Mouse (Mus musculus) layer of hippocampus, postnatal 10 days (tissue): Measurements from ENCODE around the gene Fam172a. TPM values are rescaled to one million over a fixed set of nuclear protein-coding genes. Genes with fewer than 3 reads are reported as not detected.

Source experiments
- DNase-seq, 2 experiments: peaks; one replicate each; pipeline ENCODE4 v3.0.0; 2021; ENCODE audit warnings: low spot score in 2 of 2
- total RNA-seq, 2 experiments: library from RNA; stranded (reverse); gene quantifications; 2 replicates each; pipeline ENCODE4 v1.2.3; 2021

The Fam172a gene
- total RNA-seq, 2 experiments from 2014 or later = 41.1 to 48.1 TPM

DNA sequence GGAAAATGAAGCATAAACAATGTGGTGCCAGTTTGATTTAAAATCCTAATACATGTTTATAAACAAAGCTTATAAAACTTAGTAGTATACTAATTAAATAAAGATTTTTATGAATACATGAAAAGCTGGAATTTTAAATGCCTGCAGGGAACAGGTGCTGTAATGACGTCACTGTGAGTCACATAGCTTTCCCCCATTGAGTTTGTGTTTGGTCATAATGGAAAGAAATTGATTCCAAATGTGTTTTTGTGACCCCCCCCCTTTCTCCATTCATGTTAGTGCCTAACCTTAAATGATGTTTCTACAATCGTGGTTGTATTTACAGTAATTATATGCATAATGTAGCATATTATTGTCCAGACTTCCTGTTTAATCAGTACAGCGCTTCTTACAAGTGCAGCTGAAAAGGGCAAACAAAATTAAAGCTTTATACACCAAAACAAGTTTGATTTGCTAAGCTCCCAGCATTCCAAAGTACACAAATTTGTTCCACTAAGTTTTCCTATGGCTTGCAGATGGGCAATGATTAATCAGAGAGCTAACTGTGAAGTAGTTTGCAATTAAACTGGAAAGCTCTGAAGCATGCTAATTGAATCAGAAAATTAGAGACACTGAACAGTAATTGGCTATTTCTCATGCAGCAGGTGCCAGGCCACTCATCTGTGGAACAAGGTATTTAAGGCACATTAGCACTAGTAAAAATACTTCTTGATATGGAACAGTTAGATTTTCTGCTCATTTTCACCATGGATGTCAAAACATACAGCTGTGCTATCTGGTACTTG is 398.1 kb downstream of the Fam172a start:
- no peak for DNase-seq

DNA sequence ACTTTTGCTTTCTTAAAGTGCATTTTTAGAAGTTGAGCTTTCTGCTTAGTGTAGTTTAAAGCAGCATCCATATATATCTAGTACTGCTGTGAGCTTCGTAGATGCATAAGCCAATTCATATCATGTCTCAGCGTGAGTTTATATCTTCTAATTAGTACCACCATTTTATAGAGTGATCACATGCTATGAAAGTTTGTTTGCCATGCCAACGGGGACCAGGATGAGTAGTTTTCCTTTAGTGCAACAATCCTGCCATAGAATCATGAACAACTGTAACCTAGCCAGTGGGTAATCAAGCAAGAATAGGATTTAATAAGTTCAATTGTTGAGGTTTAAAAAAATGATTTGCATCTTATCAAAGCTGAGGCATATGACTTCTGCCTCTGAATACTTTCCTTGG is 398.8 kb downstream of the Fam172a start:
- DNase-seq = no peak

DNA sequence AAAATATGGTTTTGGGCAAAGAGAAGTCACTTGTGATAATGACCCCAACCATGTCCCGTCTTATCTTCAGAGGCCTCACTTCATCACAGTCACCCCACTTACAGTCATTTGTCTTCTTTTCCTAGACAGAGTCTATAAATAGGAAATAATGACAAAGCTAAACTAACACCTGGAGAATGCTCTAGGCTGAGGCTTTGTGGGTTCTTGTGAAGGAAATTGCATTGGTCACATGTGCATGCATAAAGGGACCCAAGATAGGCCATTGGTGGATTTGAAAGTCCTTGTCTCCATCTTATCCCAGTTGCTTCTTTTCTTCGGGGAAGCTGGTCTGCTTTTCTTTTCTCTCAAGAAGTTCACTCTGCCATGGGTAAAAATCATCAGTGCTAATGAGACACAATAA is 400.5 kb downstream of the Fam172a start:
- no peak for DNase-seq

GRCm38 (mm10) chr13:78104851-78105250 is 403.0 kb downstream of the Fam172a start:
- DNase-seq = no peak

- DNase-seq = no peak
These were observed 408.8 kb downstream of the Fam172a start for GRCm38 (mm10) chr13:78110648-78111047.

DNA sequence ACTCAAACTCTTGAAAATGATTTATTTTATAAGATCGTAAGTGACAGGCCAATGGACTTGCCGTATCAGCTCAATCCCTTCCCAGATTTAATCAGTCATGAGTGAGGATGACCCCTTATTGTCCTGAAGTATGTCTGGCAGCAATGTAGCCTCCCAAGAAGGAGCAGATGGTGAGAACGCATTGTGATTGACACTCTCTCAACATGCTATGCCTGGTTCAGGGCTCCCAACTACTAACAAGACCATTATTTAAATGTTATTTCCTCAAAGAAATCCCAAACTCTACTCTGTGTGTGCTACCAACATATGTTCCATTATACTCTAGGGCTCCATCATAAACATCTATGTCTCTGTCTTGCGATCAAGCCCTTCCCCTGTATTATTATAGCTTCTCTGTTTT is 412.1 kb downstream of the Fam172a start:
- no peak for DNase-seq

- DNase-seq = no peak
These were observed 416.9 kb downstream of the Fam172a start for GRCm38 (mm10) chr13:78118715-78119114.

DNA sequence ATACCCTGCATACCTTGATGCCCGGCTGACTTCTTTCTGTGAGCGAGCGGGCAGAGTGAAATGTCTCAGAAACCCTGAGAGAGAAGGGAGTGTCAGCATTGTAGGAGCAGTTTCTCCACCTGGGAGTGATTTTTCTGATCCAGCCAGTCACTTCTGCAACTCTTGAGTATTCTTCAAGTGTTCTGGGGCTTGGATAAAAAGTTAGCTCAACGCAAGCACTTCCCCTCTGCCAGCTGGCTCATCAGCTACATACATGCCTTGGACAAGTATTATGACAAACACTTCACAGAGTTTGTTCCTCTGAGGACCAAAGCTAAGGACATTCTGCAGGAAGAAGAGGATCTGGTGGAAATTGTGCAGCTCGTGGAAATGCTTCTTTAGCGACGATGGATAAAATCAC is 420.2 kb downstream of the Fam172a start:
- DNase-seq = no peak

- no peak for DNase-seq
These were observed 422.1 kb downstream of the Fam172a start for GRCm38 (mm10) chr13:78123911-78124426.

- no peak for DNase-seq
These were observed 455.6 kb downstream of the Fam172a start for GRCm38 (mm10) chr13:78157465-78157864.

GRCm38 (mm10) chr13:78162149-78162548 is 460.3 kb downstream of the Fam172a start:
- DNase-seq = no peak

DNA sequence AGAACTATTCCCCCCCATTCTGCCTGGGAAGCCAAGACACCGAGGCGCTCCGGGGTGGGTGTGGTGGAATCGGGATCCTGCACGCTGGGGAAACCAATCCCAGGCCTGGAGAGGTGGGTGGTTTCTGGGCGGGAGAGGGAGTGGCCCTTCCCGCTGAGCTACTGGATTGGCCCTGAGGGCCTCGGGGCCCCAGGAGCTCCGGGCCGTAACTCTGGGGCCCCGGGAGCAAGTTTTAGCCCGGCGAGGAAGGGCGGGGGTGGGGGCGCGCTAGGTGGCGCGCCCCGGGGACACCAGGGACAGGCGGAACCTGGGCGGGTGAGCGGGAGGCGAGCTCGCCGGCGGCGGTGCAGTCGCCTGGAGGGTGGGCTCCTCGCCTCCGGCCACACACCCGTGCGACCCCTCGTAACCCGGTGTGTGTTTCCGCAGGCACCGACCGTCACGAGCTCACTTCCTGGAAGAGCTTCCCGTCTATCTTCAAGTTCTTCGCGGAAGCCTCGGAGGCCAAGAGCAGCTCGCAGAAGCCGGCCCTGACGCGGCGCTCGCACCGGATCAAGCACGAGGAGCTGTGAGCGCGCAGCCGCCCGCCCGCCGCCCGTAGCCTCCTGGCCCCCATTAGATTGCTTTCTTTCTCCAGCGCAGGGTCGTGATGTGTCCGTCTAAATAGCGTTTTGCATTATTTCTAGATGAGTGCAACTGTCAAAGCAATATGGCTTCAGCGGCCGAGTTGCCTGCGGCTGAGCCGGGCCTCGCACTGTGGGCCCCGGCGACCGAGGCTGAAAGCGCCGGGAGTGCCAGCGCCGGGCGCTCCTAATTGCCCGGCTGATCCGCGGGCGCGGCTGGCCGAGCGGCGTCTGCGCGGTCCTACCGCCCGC is 461.5 kb downstream of the Fam172a start:
- peak; percentile 76 to 84 for DNase-seq

GRCm38 (mm10) chr13:78164941-78165340 is 463.1 kb downstream of the Fam172a start:
- no peak for DNase-seq

GRCm38 (mm10) chr13:78168166-78168565 is 466.3 kb downstream of the Fam172a start:
- DNase-seq = no peak

DNA sequence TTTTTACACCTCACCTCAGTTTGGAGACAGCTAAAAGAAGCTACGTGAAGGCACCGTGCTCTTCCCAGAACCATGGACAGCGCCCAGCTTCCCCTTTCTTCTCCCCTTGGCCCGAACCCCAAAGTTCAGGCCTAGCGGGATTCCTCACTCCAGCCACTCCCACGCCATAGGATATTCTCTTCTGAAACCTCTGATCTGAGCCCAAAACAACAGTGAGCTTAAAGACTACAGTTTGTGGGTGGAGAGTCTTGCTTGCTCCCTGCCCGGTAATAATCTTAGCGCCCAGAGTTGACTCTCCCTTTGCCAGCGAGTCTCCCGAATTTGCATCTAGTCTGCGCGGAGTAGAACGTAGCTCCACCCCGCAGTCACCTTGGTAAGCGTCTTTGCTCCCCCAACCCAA is 469.5 kb downstream of the Fam172a start:
- DNase-seq = peak; percentile 48 to 59

GRCm38 (mm10) chr13:78171984-78172636 is 470.3 kb downstream of the Fam172a start:
- DNase-seq = peak; percentile 31 to 52

DNA sequence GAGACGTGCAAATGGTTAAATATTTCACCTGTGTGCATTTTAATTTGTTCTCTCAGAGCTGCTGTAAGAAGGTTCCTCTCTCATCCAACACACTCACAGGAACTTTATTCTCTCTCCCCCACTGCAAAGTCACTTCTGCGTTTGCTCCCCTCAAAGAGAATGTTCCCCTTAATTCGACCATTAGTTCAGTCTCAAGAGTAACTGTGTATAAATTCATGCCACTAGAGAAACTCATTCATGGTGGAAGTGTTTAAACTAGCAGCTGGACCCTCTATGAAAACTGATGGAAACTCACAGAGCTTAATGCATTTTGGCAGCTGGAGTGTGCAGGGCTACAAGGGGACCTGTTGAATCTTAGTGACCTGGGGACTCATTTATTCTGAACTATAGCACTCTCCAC is 471.0 kb downstream of the Fam172a start:
- no peak for DNase-seq

DNA sequence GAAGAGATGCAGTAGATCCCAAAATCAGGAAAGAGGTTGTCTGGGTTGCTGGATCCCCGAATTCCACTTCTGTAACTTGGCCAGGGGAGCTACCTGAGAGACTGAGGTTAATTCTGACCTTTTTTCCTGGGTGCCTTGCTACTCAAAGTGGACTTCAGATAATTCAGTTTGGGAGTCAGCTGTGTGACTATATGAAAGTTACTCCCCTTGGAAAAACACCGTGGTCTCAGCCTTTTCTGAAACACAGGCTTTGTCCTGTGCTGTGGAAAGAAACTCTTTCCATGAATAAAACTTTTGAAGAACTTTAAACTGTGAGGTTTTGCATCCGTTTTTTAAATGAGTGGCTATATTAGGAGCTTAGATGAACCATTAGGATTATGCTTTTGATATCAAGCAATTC is 472.4 kb downstream of the Fam172a start:
- no peak for DNase-seq

- no peak for DNase-seq
These were observed 473.1 kb downstream of the Fam172a start for GRCm38 (mm10) chr13:78174891-78175290.

DNA sequence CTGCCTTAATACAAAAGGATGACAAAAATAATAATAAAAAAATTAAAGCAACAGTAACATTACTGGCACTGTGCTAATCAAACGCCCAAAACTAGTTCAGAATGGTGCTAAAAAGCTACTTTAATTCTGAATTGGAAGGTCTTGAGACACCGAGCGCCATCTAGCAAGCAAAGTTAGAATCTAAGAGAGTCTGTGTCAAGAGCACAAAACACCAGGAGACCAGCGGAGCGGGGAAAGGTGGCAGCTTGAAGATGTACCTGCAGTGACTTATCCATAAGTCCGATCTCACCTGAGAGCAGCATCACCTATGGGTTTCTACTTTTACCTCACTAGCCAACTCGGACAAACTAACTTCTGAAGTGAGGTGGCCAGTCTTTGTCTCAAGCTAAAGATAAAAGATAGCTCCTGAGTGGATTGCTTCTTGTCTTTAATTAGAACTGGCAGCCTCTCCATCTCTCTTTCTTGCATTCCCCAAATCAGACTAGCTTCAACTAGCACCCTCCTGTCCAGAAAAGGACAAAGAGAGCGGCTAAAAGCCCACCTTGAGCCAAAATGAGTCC is 474.1 kb downstream of the Fam172a start:
- DNase-seq = peak; percentile 21 to 28

DNA sequence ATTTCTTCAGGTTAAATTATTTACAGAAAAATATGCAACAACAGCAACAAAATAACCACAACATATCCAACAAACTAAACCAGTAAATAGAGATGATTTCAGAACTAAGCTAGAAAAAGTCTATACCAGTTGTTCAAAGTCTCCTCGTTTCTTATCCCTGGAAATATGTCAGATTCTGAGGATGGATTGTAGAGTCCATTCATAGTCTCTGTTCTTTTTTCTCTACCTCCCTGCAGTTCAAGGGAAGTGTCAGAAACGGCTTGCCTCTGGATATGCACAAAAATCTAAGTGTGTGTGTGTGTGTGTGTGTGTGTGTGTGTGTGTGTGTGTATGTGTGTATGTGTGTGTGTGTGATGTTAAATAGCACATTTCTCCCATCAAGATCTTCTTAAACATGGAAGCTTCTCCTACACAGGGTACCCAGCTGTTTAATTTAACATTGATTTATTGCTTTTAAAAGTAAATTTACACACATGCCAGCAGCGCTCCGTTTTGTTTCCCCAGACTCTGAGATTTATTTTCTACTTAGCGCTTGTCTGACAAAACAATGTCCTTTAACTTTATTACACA is 475.6 kb downstream of the Fam172a start:
- no peak for DNase-seq
